Mouse (Mus musculus) liver, adult 2 months (tissue): Measurements from ENCODE around the gene 1700015G11Rik.

Experiments used
- CTCF ChIP-seq: fragments of 200-500 bp; IDR thresholded peaks from 2 replicates; pipeline ENCODE4 v1.5.1; 2011; ENCODE audit warnings: low read depth, low read length, control low read depth
- POLR2A ChIP-seq: fragments of 200-500 bp; IDR thresholded peaks from 2 replicates; pipeline ENCODE4 v1.6.1; 2011; ENCODE audit warnings: low read length, control low read depth; ENCODE audit not compliant: insufficient read depth; ENCODE audit errors: extremely low read depth

GRCm38 (mm10) chr7:52013457-52013856 lies 2.1 kb downstream of the 1700015G11Rik start:
- no peak for TF ChIP-seq CTCF
- TF ChIP-seq POLR2A = no peak
